In genomic region chr11:53773641-53774360, GRCm38 (mm10) we compare ENCODE assay signal across 30 mouse cellular contexts. TPM values are rescaled to one million over a fixed set of nuclear protein-coding genes. Genes with fewer than 3 reads are reported as not detected.
A peak's percentile ranks its signal among the peaks of the same experiment; 100 is the strongest.
DNase-seq lines count a peak whose midpoint lies in the region; ATAC-seq and TF ChIP-seq lines count a peak whose summit lies in the region.
"Had no signal": no experiment of that assay in that cellular context is flagged by ENCODE, and none has a peak within 500 bp of the region (broad histone marks: within the 10 kb centered on the region; RNA-seq: fewer than 3 reads in every experiment).

No protein-coding gene starts in this region.

- peaks cover 5% of the 10 kb centered on the region for H3K27me3 ChIP-seq in embryonic facial prominence, embryonic 13.5 days
- H3K27me3 ChIP-seq in embryonic facial prominence, embryonic 10.5 days (replicated peaks; ENCODE audit: low read depth, poor library complexity, severe bottlenecking) = peaks cover 41% of the 10 kb centered on the region
- H3K27me3 ChIP-seq in heart, embryonic 11.5 days (ENCODE audit: control insufficient read depth, insufficient read depth, low read length) = no peaks in the 10 kb centered on the region
- no peaks in the 10 kb centered on the region for H3K27me3 ChIP-seq in intestine, postnatal 0 days (replicated peaks; ENCODE audit: control insufficient read depth, insufficient read depth, low read length)
- H3K27me3 ChIP-seq in intestine, embryonic 16.5 days (replicated peaks; ENCODE audit: control insufficient read depth, insufficient read depth, low read length) = no peaks in the 10 kb centered on the region
- H3K27me3 ChIP-seq: CH12.LX; embryonic facial prominence, embryonic 12.5 days; embryonic facial prominence, embryonic 15.5 days; Patski had no signal

- peaks cover 18% of the 10 kb centered on the region for H3K36me3 ChIP-seq in embryonic facial prominence, embryonic 13.5 days
- H3K36me3 ChIP-seq in embryonic facial prominence, embryonic 10.5 days (replicated peaks) = peaks cover 34% of the 10 kb centered on the region
- H3K36me3 ChIP-seq in heart, embryonic 11.5 days (ENCODE audit: control insufficient read depth, insufficient read depth, low read length) = peaks cover 13% of the 10 kb centered on the region
- H3K36me3 ChIP-seq in intestine, postnatal 0 days (ENCODE audit: control insufficient read depth, insufficient read depth) = peaks cover 73% of the 10 kb centered on the region
- peaks cover 32% of the 10 kb centered on the region for H3K36me3 ChIP-seq in intestine, embryonic 16.5 days (ENCODE audit: control insufficient read depth, insufficient read depth, low read length)

- H3K9ac ChIP-seq in embryonic facial prominence, embryonic 13.5 days = 0 out of 2 replicates have a peak overlapping the region, but pooled peaks have one; percentile 21
- H3K9ac ChIP-seq in heart, embryonic 11.5 days (ENCODE audit: low read depth, low read length) = no peak overlapping the region
- H3K9ac ChIP-seq in intestine, postnatal 0 days (ENCODE audit: low read depth, low read length) = no peak overlapping the region
- no peak overlapping the region for H3K9ac ChIP-seq in intestine, embryonic 16.5 days (ENCODE audit: low read depth, low read length)
- H3K9ac ChIP-seq: embryonic facial prominence, embryonic 12.5 days; embryonic facial prominence, embryonic 15.5 days; forebrain, embryonic 12.5 days had no signal

- H3K9me3 ChIP-seq in embryonic facial prominence, embryonic 13.5 days = no peaks in the 10 kb centered on the region
- H3K9me3 ChIP-seq in embryonic facial prominence, embryonic 10.5 days = no peaks in the 10 kb centered on the region
- H3K9me3 ChIP-seq in heart, embryonic 11.5 days (replicated peaks; ENCODE audit: control insufficient read depth, low read length) = no peaks in the 10 kb centered on the region
- no peaks in the 10 kb centered on the region for H3K9me3 ChIP-seq in intestine, postnatal 0 days (ENCODE audit: control insufficient read depth)
- H3K9me3 ChIP-seq in intestine, embryonic 16.5 days (ENCODE audit: control insufficient read depth, low read length) = no peaks in the 10 kb centered on the region
- H3K9me3 ChIP-seq: embryonic facial prominence, embryonic 12.5 days; embryonic facial prominence, embryonic 15.5 days; forebrain, embryonic 10.5 days; forebrain, embryonic 12.5 days; G1E had no signal

- no peak overlapping the region for H3K4me2 ChIP-seq in embryonic facial prominence, embryonic 13.5 days
- H3K4me2 ChIP-seq in heart, embryonic 11.5 days = no peak overlapping the region
- H3K4me2 ChIP-seq in intestine, postnatal 0 days (replicated peaks; ENCODE audit: low read depth) = no peak overlapping the region; the same call in 1 of the 2 replicates
- no peak overlapping the region for H3K4me2 ChIP-seq in intestine, embryonic 16.5 days (ENCODE audit: low read depth, low read length)
- H3K4me2 ChIP-seq: embryonic facial prominence, embryonic 12.5 days; embryonic facial prominence, embryonic 15.5 days; forebrain, embryonic 12.5 days had no signal

- WGBS in embryonic facial prominence, embryonic 13.5 days = 90% methylated on average over 16 of the region's 16 CpGs
- WGBS in embryonic facial prominence, embryonic 10.5 days = 90% methylated on average over 16 of the region's 16 CpGs
- WGBS in heart, embryonic 11.5 days (ENCODE audit: insufficient replicate concordance) = 84% methylated on average over 16 of the region's 16 CpGs
- 86% methylated on average over 16 of the region's 16 CpGs for WGBS in intestine, postnatal 0 days
- 89% methylated on average over 16 of the region's 16 CpGs for WGBS in intestine, embryonic 16.5 days

- no peak for DNase-seq in embryonic facial prominence, embryonic 10.5 days (ENCODE audit: low spot score)
- DNase-seq in heart, adult 11 months = peak; percentile 91
- DNase-seq in cerebellum, postnatal 10 days = no peak
- DNase-seq: adrenal gland, adult 8-10 months; adrenal gland, postnatal 14 days; adrenal gland, postnatal 36 days; B cell, adult 2 months; cerebellum, adult 11 months; cerebellum, adult 18-20 months; cerebellum, adult 8-10 months; cerebellum, adult 9-11 months; cerebellum, postnatal 25 days; embryo, embryonic 11 days had no signal

- peaks cover 17% of the 10 kb centered on the region for H3K4me1 ChIP-seq in embryonic facial prominence, embryonic 13.5 days
- H3K4me1 ChIP-seq in embryonic facial prominence, embryonic 10.5 days = peaks cover 29% of the 10 kb centered on the region
- no peaks in the 10 kb centered on the region; the same call in 1 of the 2 replicates for H3K4me1 ChIP-seq in heart, embryonic 11.5 days (ENCODE audit: control insufficient read depth, insufficient read depth, low read length)
- 0 out of 2 replicates have a peak, but pooled peaks cover 3% of the 10 kb centered on the region for H3K4me1 ChIP-seq in intestine, postnatal 0 days (replicated peaks; ENCODE audit: control insufficient read depth, insufficient read depth, low read length)
- peaks cover 19% of the 10 kb centered on the region for H3K4me1 ChIP-seq in intestine, embryonic 16.5 days (ENCODE audit: control insufficient read depth, insufficient read depth, low read length)
- peaks cover 36% of the 10 kb centered on the region for H3K4me1 ChIP-seq in brown adipose tissue, adult 24 weeks (ENCODE audit: control insufficient read depth, insufficient read depth, insufficient read length, low read length)

- ATAC-seq in embryonic facial prominence, embryonic 13.5 days (ENCODE audit: insufficient number of reproducible peaks, insufficient read depth, low FRiP score, low TSS enrichment, low read depth) = no peak
- no peak for ATAC-seq in heart, embryonic 11.5 days (replicated peaks; ENCODE audit: insufficient number of reproducible peaks, low FRiP score, low TSS enrichment)
- ATAC-seq in intestine, postnatal 0 days = no peak
- ATAC-seq in intestine, embryonic 16.5 days = no peak
- ATAC-seq: activated CD4-positive, CD25-positive, alpha-beta regulatory T cell, adult 4 months; forebrain, embryonic 14.5 days; forebrain, embryonic 16.5 days; Patski had no signal

- H3K27ac ChIP-seq in embryonic facial prominence, embryonic 13.5 days = no peak overlapping the region
- H3K27ac ChIP-seq in embryonic facial prominence, embryonic 10.5 days (replicated peaks) = no peak overlapping the region
- H3K27ac ChIP-seq in heart, embryonic 11.5 days (ENCODE audit: low read depth, low read length) = no peak overlapping the region
- peak overlapping the region; percentile 41 for H3K27ac ChIP-seq in intestine, postnatal 0 days (ENCODE audit: low read depth, low read length)
- H3K27ac ChIP-seq in intestine, embryonic 16.5 days (ENCODE audit: low read length) = no peak overlapping the region
- peak overlapping the region; percentile 60 for H3K27ac ChIP-seq in brown adipose tissue, adult 24 weeks (replicated peaks; ENCODE audit: low read depth, low read length)
- H3K27ac ChIP-seq: embryonic facial prominence, embryonic 12.5 days; embryonic facial prominence, embryonic 15.5 days; forebrain, embryonic 10.5 days; forebrain, embryonic 12.5 days had no signal

- H3K4me3 ChIP-seq in embryonic facial prominence, embryonic 13.5 days = no peak overlapping the region
- no peak overlapping the region for H3K4me3 ChIP-seq in embryonic facial prominence, embryonic 10.5 days
- H3K4me3 ChIP-seq in heart, embryonic 11.5 days (ENCODE audit: low read depth, low read length) = no peak overlapping the region
- no peak overlapping the region for H3K4me3 ChIP-seq in intestine, postnatal 0 days (ENCODE audit: low read depth, low read length)
- no peak overlapping the region for H3K4me3 ChIP-seq in intestine, embryonic 16.5 days (ENCODE audit: low read length)
- peak overlapping the region; percentile 27 for H3K4me3 ChIP-seq in brown adipose tissue, adult 24 weeks (ENCODE audit: insufficient read depth, low read depth, low read length)
- H3K4me3 ChIP-seq: embryonic facial prominence, embryonic 12.5 days; embryonic facial prominence, embryonic 15.5 days; erythroblast, embryonic 14.5 days; forebrain, embryonic 10.5 days; forebrain, embryonic 12.5 days had no signal

- no peak for TF ChIP-seq CTCF in intestine, postnatal 0 days (IDR thresholded peaks at IDR 0.05; ENCODE audit: low read depth)

RNA-seq across cellular contexts. Expression of gene Gm17334, which starts 0.8 kb away (rescaled TPM):
- polyA plus RNA-seq in embryonic facial prominence, embryonic 13.5 days (2015; fragmentation: Nextera tagmentation; extraction: Ambion mirVana) = not detected in 2 replicates
- not detected in 2 replicates for polyA plus RNA-seq in embryonic facial prominence, embryonic 10.5 days (2016; fragmentation: Nextera tagmentation; extraction: Ambion mirVana)
- 0.24 TPM in 1 of 2 replicates, not detected in the other for polyA plus RNA-seq in heart, embryonic 11.5 days (2014; fragmentation: Nextera tagmentation; extraction: Ambion mirVana)
- polyA plus RNA-seq in intestine, postnatal 0 days (2015; fragmentation: Nextera tagmentation; extraction: Ambion mirVana) = 0.17 and 0.67 TPM in 2 replicates
- polyA plus RNA-seq in intestine, embryonic 16.5 days (2015; fragmentation: Nextera tagmentation; extraction: Ambion mirVana) = 0.34 and 0.81 TPM in 2 replicates
- not detected in 2 replicates for polyA plus RNA-seq in brown adipose tissue, adult 24 weeks (2012; ENCODE audit: insufficient read depth, insufficient read length, missing spikeins)
- polyA plus RNA-seq: embryonic facial prominence, embryonic 12.5 days; erythroblast, embryonic 14.5 days; forebrain, embryonic 10.5 days; forebrain, embryonic 12.5 days; forebrain, embryonic 14.5 days; G1E had no signal

RNA-seq across cellular contexts. Expression of gene Irf1, which starts 4.0 kb away (rescaled TPM):
- 8.6 and 9.5 TPM in 2 replicates for polyA plus RNA-seq in embryonic facial prominence, embryonic 13.5 days (2015; fragmentation: Nextera tagmentation; extraction: Ambion mirVana)
- 5.6 and 7.0 TPM in 2 replicates for polyA plus RNA-seq in embryonic facial prominence, embryonic 10.5 days (2016; fragmentation: Nextera tagmentation; extraction: Ambion mirVana)
- 8.5 and 8.8 TPM in 2 replicates for polyA plus RNA-seq in heart, embryonic 11.5 days (2014; fragmentation: Nextera tagmentation; extraction: Ambion mirVana)
- 64.3 and 76.1 TPM in 2 replicates for polyA plus RNA-seq in intestine, postnatal 0 days (2015; fragmentation: Nextera tagmentation; extraction: Ambion mirVana)
- polyA plus RNA-seq in intestine, embryonic 16.5 days (2015; fragmentation: Nextera tagmentation; extraction: Ambion mirVana) = 52.9 and 58.7 TPM in 2 replicates
- polyA plus RNA-seq in brown adipose tissue, adult 24 weeks (2012; ENCODE audit: insufficient read depth, insufficient read length, missing spikeins) = 12.5 and 27.9 TPM in 2 replicates

RNA-seq across cellular contexts. Expression of gene Il5, which starts 53.2 kb away (rescaled TPM):
- not detected in 2 replicates for polyA plus RNA-seq in embryonic facial prominence, embryonic 13.5 days (2015; fragmentation: Nextera tagmentation; extraction: Ambion mirVana)
- polyA plus RNA-seq in embryonic facial prominence, embryonic 10.5 days (2016; fragmentation: Nextera tagmentation; extraction: Ambion mirVana) = not detected in 2 replicates
- polyA plus RNA-seq in heart, embryonic 11.5 days (2014; fragmentation: Nextera tagmentation; extraction: Ambion mirVana) = not detected in 2 replicates
- not detected in 2 replicates for polyA plus RNA-seq in intestine, postnatal 0 days (2015; fragmentation: Nextera tagmentation; extraction: Ambion mirVana)
- polyA plus RNA-seq in intestine, embryonic 16.5 days (2015; fragmentation: Nextera tagmentation; extraction: Ambion mirVana) = not detected in 2 replicates
- not detected in 2 replicates for polyA plus RNA-seq in brown adipose tissue, adult 24 weeks (2012; ENCODE audit: insufficient read depth, insufficient read length, missing spikeins)
- polyA plus RNA-seq: CD4-positive, CD25-positive, alpha-beta regulatory T cell, adult 4 months; embryonic facial prominence, embryonic 12.5 days; embryonic facial prominence, embryonic 15.5 days; erythroblast, embryonic 14.5 days; forebrain, embryonic 12.5 days; forebrain, embryonic 14.5 days; forebrain, embryonic 16.5 days; G1E; Patski had no signal

Comparison
In these comparisons a context has a peak if more than half of its experiments do, and no peak if none do; other contexts are left out.
1. H3K27ac ChIP-seq: peak in intestine, postnatal 0 days (single experiment) and brown adipose tissue, adult 24 weeks (single experiment); none in embryonic facial prominence, embryonic 13.5 days (single experiment), embryonic facial prominence, embryonic 10.5 days (single experiment), heart, embryonic 11.5 days (single experiment) and intestine, embryonic 16.5 days (single experiment).